Mouse (Mus musculus) adrenal gland, postnatal 14 days (tissue): ENCODE measurements around the gene Nthl1. TPM values are rescaled to one million over a fixed set of nuclear protein-coding genes. Genes with fewer than 3 reads are reported as not detected.
A peak's percentile ranks its signal among the peaks of the same experiment; 100 is the strongest.
"Not testable (repeated sequence)": the region's sequence is repeated elsewhere in the genome, so short reads cannot be mapped to it uniquely, and the experiment has no call there.

ENCODE experiments used
- DNase-seq: peaks from one replicate; pipeline ENCODE4 v3.0.0; 2021; ENCODE audit warnings: mixed read lengths
- total RNA-seq: library from RNA; stranded (reverse); gene quantifications from 2 replicates; pipeline ENCODE4 v1.2.3, GENCODE M21; 2021

Nthl1 gene
- total RNA-seq, 1 experiment from 2014 or later: 7.2 TPM

GRCm38 (mm10) chr17:24650070-24650616 is 17.7 kb downstream of the Nthl1 start, which contains the start of gene Slc9a3r2:
Slc9a3r2 (minus strand) TSS chr17:24650327.
- DNase-seq: peak; percentile 73

GRCm38 (mm10) chr17:24650766-24651165 is 18.3 kb downstream of the Nthl1 start:
- no peak for DNase-seq

GRCm38 (mm10) chr17:24651835-24652234 is 19.4 kb downstream of the Nthl1 start:
- no peak for DNase-seq

GRCm38 (mm10) chr17:24653967-24654710 is 21.7 kb downstream of the Nthl1 start:
- DNase-seq: peak; percentile 88

- no peak for DNase-seq
Measured at GRCm38 (mm10) chr17:24654969-24655368, 22.5 kb downstream of the Nthl1 start.

GRCm38 (mm10) chr17:24658017-24658758 is 25.7 kb downstream of the Nthl1 start, which contains the start of gene Npw:
Npw (minus strand) TSS chr17:24658457.
- DNase-seq: peak; percentile 44

GRCm38 (mm10) chr17:24667011-24667410 is 34.5 kb downstream of the Nthl1 start:
- DNase-seq: not testable (repeated sequence)

- peak; percentile 70 for DNase-seq
Measured at GRCm38 (mm10) chr17:24667416-24667815, 34.9 kb downstream of the Nthl1 start.

- not testable (repeated sequence) for DNase-seq
Measured at GRCm38 (mm10) chr17:24669214-24669544, 36.7 kb downstream of the Nthl1 start.

GRCm38 (mm10) chr17:24669545-24670245 is 37.2 kb downstream of the Nthl1 start, which contains the start of gene Zfp598:
Zfp598 (plus strand) TSS chr17:24669687.
- DNase-seq: peak; percentile 98

- DNase-seq: peak; percentile 29
Measured at GRCm38 (mm10) chr17:24670246-24670844, 37.9 kb downstream of the Nthl1 start.

GRCm38 (mm10) chr17:24671346-24671745 is 38.9 kb downstream of the Nthl1 start:
- no peak for DNase-seq

GRCm38 (mm10) chr17:24672141-24672540 is 39.7 kb downstream of the Nthl1 start:
- DNase-seq: peak; percentile 85

GRCm38 (mm10) chr17:24674277-24674676 is 41.8 kb downstream of the Nthl1 start:
- no peak for DNase-seq

GRCm38 (mm10) chr17:24676187-24676586 is 43.7 kb downstream of the Nthl1 start:
- peak; percentile 83 for DNase-seq

GRCm38 (mm10) chr17:24676877-24677276 is 44.4 kb downstream of the Nthl1 start:
- DNase-seq: no peak

GRCm38 (mm10) chr17:24677500-24678080 is 45.1 kb downstream of the Nthl1 start:
- DNase-seq: no peak

- DNase-seq: peak; percentile 76
Measured at GRCm38 (mm10) chr17:24686514-24686913, 54.0 kb downstream of the Nthl1 start.

- peak; percentile 76 for DNase-seq
Measured at GRCm38 (mm10) chr17:24687146-24687595, 54.7 kb downstream of the Nthl1 start.

GRCm38 (mm10) chr17:24687599-24687998 is 55.1 kb downstream of the Nthl1 start:
- no peak for DNase-seq
